Mouse (Mus musculus) CH12.LX (cell line): ENCODE results near the gene Cngb1.

Source experiments
- CHD2 ChIP-seq: IDR thresholded peaks from 2 replicates; pipeline ENCODE4 v1.6.1; 2011; ENCODE audit warnings: low read length, improper control_type of control experiment
- CTCF ChIP-seq, 2 experiments: IDR thresholded peaks in 1 of 2; conservative IDR thresholded peaks in 1 of 2; 2 replicates each; pipeline ENCODE4 v1.5.1; 2011 to 2012; ENCODE audit warnings: low read depth in 2 of 2, low read length in 2 of 2, improper control_type of control experiment in 1 of 2, inconsistent platforms in 1 of 2, mild to moderate bottlenecking in 1 of 2, moderate library complexity in 1 of 2
- ETS1 ChIP-seq: conservative IDR thresholded peaks from 2 replicates; pipeline ENCODE4 v1.6.1; 2012; ENCODE audit warnings: low read depth, mild to moderate bottlenecking, inconsistent platforms, low read length, improper control_type of control experiment, moderate library complexity
- MAZ ChIP-seq: IDR thresholded peaks from 2 replicates; pipeline ENCODE4 v1.6.1; 2012; ENCODE audit warnings: low read depth, mild to moderate bottlenecking, inconsistent platforms, low read length, improper control_type of control experiment, moderate library complexity
- NRF1 ChIP-seq: IDR thresholded peaks from 2 replicates; pipeline ENCODE4 v1.6.1; 2014; ENCODE audit warnings: low read depth, mild to moderate bottlenecking, inconsistent platforms, low read length, improper control_type of control experiment, moderate library complexity
- POLR2A ChIP-seq: IDR thresholded peaks from 2 replicates; pipeline ENCODE4 v1.6.1; 2011; ENCODE audit warnings: low read depth, mild to moderate bottlenecking, improper control_type of control experiment, low read length
- SMC3 ChIP-seq: IDR thresholded peaks from 2 replicates; pipeline ENCODE4 v1.6.1; 2011; ENCODE audit warnings: low read depth, low read length, improper control_type of control experiment
- USF2 ChIP-seq: conservative IDR thresholded peaks from 2 replicates; pipeline ENCODE4 v1.6.1; 2011; ENCODE audit warnings: low read depth, low read length, improper control_type of control experiment
- ZC3H11A ChIP-seq: IDR thresholded peaks from 2 replicates; pipeline ENCODE4 v1.6.1; 2012; ENCODE audit warnings: low read depth, mild to moderate bottlenecking, inconsistent platforms, low read length, improper control_type of control experiment
- ZKSCAN1 ChIP-seq: IDR thresholded peaks from 2 replicates; pipeline ENCODE4 v1.6.1; 2012; ENCODE audit warnings: low read depth, inconsistent platforms, low read length, improper control_type of control experiment, borderline replicate concordance

DNA sequence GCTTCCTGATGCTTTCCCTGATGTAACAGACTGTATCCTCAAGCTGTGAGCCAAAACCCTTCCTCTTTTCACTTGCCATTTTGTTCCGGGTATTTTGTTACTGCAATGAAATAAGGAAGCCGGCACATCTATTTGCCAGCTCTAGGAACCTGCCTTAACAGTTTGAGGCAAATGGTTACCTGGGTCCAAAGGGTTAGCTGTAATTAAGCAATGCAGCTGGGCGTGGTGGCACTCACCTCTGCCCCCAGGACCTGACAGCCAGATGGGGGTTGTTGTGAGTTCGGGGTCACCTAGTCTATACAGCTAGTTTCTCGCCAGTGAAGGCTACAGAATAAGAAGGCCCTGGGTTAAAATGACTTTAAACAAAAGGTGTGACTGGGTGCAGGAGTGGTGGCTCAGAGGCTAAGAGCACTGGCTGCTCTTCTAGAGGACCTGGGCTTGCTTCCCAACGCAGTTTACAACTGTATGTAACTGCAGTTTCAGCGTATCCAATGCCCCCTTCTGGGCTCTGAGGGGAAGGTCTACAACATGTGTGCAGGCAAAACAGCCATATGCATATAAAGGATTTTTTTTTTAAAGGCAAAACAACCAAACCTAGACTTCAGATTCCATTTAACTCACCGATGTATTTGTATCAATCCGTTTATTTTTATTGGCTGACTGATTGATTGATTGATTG is 114.7 kb downstream of the Cngb1 start:
- TF ChIP-seq ZKSCAN1 (no peak), MAZ (no peak), ETS1 (no peak), NRF1 (no peak), CHD2 (no peak), USF2 (no peak), SMC3 (no peak), POLR2A (no peak), CTCF (conservative IDR thresholded peaks at IDR 0.05 in 1 of 2, IDR thresholded peaks at IDR 0.05 in 1 of 2; ENCODE audit: low read depth in 2 of 2, low read length in 2 of 2) (0 out of 4 replicates have a peak, but pooled peaks of 1 of the 2 experiments have one; percentile 4), ZC3H11A (no peak)
